Mouse (Mus musculus) myocyte (in vitro differentiated cells): ENCODE results near the gene Gm47996. TPM values are rescaled to one million over a fixed set of nuclear protein-coding genes. Genes with fewer than 3 reads are reported as not detected.
"Not testable (repeated sequence)": the region's sequence is repeated elsewhere in the genome, so short reads cannot be mapped to it uniquely, and the experiment has no call there.

Experiments
- H3K27me3 ChIP-seq: one replicate; pipeline ENCODE4 v1.6.1; 2011; ENCODE audit not compliant: control insufficient read depth, insufficient read depth, insufficient read length
- H3K36me3 ChIP-seq: one replicate; pipeline ENCODE4 v1.6.1; 2011; ENCODE audit not compliant: control insufficient read depth, insufficient read depth
- H3K4me2 ChIP-seq: one replicate; pipeline ENCODE4 v1.6.1; 2011; ENCODE audit warnings: low read depth, control low read depth
- H3K4me3 ChIP-seq: one replicate; pipeline ENCODE4 v1.5.1; 2011; ENCODE audit warnings: mild to moderate bottlenecking, control low read depth, moderate library complexity
- H3K79me2 ChIP-seq: one replicate; pipeline ENCODE4 v1.6.1; 2011; ENCODE audit not compliant: control insufficient read depth, insufficient read depth
- H3ac ChIP-seq: one replicate; pipeline ENCODE4 v1.6.1; 2011; ENCODE audit not compliant: control insufficient read depth, insufficient read length
- CEBPB ChIP-seq: IDR thresholded peaks from 2 replicates; pipeline ENCODE4 v1.6.1; 2011; ENCODE audit warnings: mild to moderate bottlenecking, moderate library complexity; ENCODE audit not compliant: poor library complexity, insufficient read depth, severe bottlenecking
- E2F4 ChIP-seq: IDR thresholded peaks from one replicate; pipeline ENCODE4 v1.6.1; 2011; ENCODE audit warnings: mild to moderate bottlenecking, control low read depth, moderate library complexity; ENCODE audit not compliant: insufficient read depth
- MAX ChIP-seq: IDR thresholded peaks from one replicate; pipeline ENCODE4 v1.6.1; 2011; ENCODE audit warnings: low read depth, mild to moderate bottlenecking, control low read depth
- MYOD1 ChIP-seq, 3 experiments: IDR thresholded peaks; one replicate each; pipeline ENCODE4 v1.6.1; 2011; ENCODE audit warnings: control low read depth in 2 of 3, low read depth in 2 of 3, mild to moderate bottlenecking in 2 of 3, moderate library complexity in 1 of 3; ENCODE audit not compliant: insufficient read length in 2 of 3, control insufficient read depth in 1 of 3
- MYOG ChIP-seq, 3 experiments: IDR thresholded peaks; one replicate each; pipeline ENCODE4 v1.6.1; 2011; ENCODE audit warnings: control low read depth in 2 of 3, low read depth in 2 of 3, mild to moderate bottlenecking in 2 of 3; ENCODE audit not compliant: insufficient read length in 2 of 3, control insufficient read depth in 1 of 3, insufficient read depth in 1 of 3
- POLR2A ChIP-seq: IDR thresholded peaks from one replicate; pipeline ENCODE4 v1.6.1; 2011; ENCODE audit warnings: low read depth, mild to moderate bottlenecking, control low read depth, moderate library complexity; ENCODE audit not compliant: insufficient read length
- POLR2AphosphoS2 ChIP-seq: IDR thresholded peaks from one replicate; pipeline ENCODE4 v1.6.1; 2011; ENCODE audit warnings: low read depth, control low read depth; ENCODE audit not compliant: insufficient read length
- SRF ChIP-seq: IDR thresholded peaks from one replicate; pipeline ENCODE4 v1.6.1; 2011; ENCODE audit warnings: low read depth; ENCODE audit not compliant: control insufficient read depth, insufficient read length
- TCF12 ChIP-seq: IDR thresholded peaks from one replicate; pipeline ENCODE4 v1.6.1; 2011; ENCODE audit warnings: mild to moderate bottlenecking, control low read depth; ENCODE audit not compliant: poor library complexity, insufficient read depth, severe bottlenecking
- TCF3 ChIP-seq: IDR thresholded peaks from one replicate; pipeline ENCODE4 v1.6.1; 2011; ENCODE audit warnings: low read depth, control low read depth; ENCODE audit not compliant: insufficient read length
- USF1 ChIP-seq: IDR thresholded peaks from one replicate; pipeline ENCODE4 v1.6.1; 2011; ENCODE audit warnings: low read depth, mild to moderate bottlenecking, control low read depth, moderate library complexity
- polyA plus RNA-seq: library from polyadenylated mRNA; unstranded; fragments of >200 nt; fragmentation: generic; extraction: Trizol; gene quantifications from one replicate; pipeline ENCODE4 v1.2.1, GENCODE M21; 2012; ENCODE audit warnings: missing spikeins

Gm47996 gene
- polyA plus RNA-seq, 1 experiment, result 0.14 TPM

DNA sequence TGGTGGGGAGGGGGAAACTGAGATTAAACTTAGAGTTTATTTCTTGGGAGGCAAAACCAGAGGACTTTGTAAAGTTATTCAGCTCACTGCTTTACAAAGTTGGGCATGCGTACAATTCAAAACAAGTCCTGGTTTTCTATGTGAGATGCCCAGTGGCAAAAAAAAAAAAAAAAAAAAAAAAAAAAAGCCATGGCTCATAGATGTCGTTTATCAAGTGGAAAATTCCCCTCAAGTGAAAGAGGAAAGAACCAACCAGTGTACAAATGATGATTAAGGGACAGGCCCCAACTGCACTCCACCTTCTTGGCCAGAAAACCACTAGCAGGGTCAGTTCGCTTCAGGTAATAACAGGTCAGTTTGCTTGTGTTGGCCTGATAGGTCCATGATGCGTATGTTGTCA lies 21.5 kb upstream of the Gm47996 start:
- no peak overlapping the region for H3K4me2 ChIP-seq
- no peak overlapping the region for H3ac ChIP-seq
- no peak overlapping the region for H3K4me3 ChIP-seq
- no peak for TF ChIP-seq POLR2AphosphoS2
- TF ChIP-seq MYOD1 (IDR thresholded peaks at IDR 0.05; ENCODE audit: control insufficient read depth in 1 of 3, insufficient read length in 2 of 3, low read depth in 2 of 3), result no peak
- TF ChIP-seq MAX, result no peak
- no peak for TF ChIP-seq TCF12
- no peak for TF ChIP-seq USF1
- TF ChIP-seq POLR2A, result no peak
- TF ChIP-seq TCF3, result no peak
- no peak for TF ChIP-seq SRF
- no peak for TF ChIP-seq E2F4
- no peak for TF ChIP-seq MYOG (IDR thresholded peaks at IDR 0.05; ENCODE audit: control insufficient read depth in 1 of 3, insufficient read depth in 1 of 3, insufficient read length in 2 of 3, low read depth in 2 of 3)
- TF ChIP-seq CEBPB, result no peak
- no peaks in the 10 kb centered on the region for H3K27me3 ChIP-seq
- no peaks in the 10 kb centered on the region for H3K79me2 ChIP-seq
- no peaks in the 10 kb centered on the region for H3K36me3 ChIP-seq

DNA sequence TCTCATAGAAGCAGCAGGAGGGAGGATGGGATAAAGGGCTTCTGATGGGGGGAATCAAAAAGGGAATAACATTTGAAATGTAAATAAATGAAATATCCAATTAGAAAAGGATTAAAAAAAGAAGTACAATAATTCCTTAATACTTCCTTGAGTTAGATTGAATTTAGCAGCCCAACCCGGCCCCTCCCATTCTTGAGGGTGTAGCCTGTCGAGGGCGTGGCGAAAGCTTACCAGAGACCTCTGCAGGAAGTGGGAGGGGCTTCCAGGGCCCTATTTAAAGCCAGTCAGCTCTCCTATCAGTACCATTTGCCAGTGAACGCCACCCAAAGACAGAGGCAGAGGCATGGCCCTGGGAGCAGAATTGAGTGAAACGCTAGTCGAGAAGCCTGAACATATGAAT lies 17.9 kb upstream of the Gm47996 start, which contains the start of gene Gm8947:
TSS of gene Gm8947 (plus strand) at position 302 of the 400 bp plus-strand sequence.
- not testable (repeated sequence) for H3K27me3 ChIP-seq, H3K36me3 ChIP-seq, H3K4me3 ChIP-seq, H3ac ChIP-seq, H3K79me2 ChIP-seq, H3K4me2 ChIP-seq

DNA sequence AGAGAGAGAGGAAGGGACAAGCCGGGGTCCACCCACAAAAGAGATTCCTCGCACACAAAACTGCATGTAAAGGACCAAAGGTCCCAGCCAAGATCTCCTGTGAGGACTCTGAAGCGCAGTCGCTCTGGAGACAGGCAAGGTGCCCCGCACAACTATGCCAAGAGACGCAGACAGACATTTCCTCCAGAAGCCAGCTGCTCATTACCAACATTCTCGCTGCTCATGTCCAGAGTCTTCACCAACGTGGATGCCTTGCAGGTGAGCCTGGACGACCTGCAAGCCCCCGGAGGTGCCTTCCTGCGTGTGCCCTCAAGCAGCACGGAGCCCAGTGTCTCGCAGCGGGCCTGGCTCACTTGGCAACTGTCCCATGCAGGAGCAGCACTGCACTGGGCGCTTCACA lies 17.2 kb upstream of the Gm47996 start:
- H3K27me3 ChIP-seq, result not testable (repeated sequence)

DNA sequence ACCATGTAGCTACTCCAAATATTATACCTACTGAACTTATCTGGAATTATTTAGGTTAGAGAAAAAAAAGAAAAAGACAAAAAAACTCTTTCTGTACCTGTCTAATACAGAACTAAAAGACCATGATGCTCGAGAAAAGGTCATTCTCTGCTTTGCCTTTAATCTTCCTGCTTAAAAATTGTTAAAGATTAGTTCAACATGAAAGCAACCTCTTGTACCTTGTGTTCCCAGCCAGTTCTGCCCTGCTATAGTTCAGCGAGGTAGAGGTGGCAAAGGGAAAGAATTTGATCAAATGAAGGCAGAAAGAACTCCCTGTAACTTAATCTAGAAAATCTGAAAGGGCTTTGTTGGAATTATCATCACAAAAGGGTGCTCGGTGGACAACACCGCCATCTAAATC lies 13.9 kb upstream of the Gm47996 start:
- not testable (repeated sequence) for H3K36me3 ChIP-seq, H3K27me3 ChIP-seq

More for the DNA sequence above, 17.2 kb upstream of the Gm47996 start:
- H3K4me3 ChIP-seq, H3K79me2 ChIP-seq, H3ac ChIP-seq, H3K36me3 ChIP-seq, H3K4me2 ChIP-seq: not testable (repeated sequence)

DNA sequence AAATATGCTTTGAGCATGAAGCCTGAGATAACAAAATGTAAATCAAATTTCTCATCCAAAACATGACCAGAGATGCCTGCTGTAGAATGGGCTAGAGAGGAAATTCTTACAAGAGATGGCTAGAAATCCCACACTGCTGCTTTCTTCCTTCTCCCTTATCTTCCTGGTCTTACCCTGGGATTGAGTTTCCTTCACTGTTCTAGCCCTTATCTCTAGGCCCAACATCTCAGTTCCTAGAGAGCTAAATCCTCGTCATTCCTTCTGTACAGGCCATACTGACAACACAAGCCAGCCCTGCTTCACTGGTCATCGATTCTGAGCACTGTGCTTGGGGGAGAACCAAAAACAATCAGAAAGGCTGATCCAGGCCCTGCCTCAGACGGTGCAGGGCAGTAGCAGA lies 13.2 kb upstream of the Gm47996 start:
- H3K4me3 ChIP-seq, result not testable (repeated sequence)

More for the DNA sequence above, 13.9 kb upstream of the Gm47996 start:
- H3K4me3 ChIP-seq, H3K4me2 ChIP-seq, H3K79me2 ChIP-seq, H3ac ChIP-seq: not testable (repeated sequence)

DNA sequence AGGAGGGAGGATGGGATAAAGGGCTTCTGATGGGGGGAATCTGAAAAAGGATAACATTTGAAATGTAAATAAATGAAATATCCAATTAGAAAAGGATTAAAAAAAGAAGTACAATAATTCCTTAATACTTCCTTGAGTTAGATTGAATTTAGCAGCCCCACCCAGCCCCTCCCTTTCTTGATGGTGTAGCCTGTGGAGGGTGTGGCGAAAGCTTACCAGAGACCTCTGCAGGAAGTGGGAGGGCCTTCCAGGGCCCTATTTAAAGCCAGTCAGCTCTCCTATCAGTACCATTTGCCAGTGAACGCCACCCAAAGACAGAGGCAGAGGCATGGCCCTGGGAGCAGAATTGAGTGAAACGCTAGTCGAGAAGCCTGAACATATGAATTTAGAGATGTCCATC lies 11.8 kb upstream of the Gm47996 start, which contains the start of gene Gm47995:
TSS of gene Gm47995 (plus strand) at position 329 of the 400 bp plus-strand sequence.
- H3K27me3 ChIP-seq, H3ac ChIP-seq, H3K4me2 ChIP-seq, H3K4me3 ChIP-seq, H3K36me3 ChIP-seq, H3K79me2 ChIP-seq: not testable (repeated sequence)

More for the DNA sequence above, 13.2 kb upstream of the Gm47996 start:
- H3K36me3 ChIP-seq, H3K27me3 ChIP-seq, H3K4me2 ChIP-seq, H3K79me2 ChIP-seq, H3ac ChIP-seq: not testable (repeated sequence)

DNA sequence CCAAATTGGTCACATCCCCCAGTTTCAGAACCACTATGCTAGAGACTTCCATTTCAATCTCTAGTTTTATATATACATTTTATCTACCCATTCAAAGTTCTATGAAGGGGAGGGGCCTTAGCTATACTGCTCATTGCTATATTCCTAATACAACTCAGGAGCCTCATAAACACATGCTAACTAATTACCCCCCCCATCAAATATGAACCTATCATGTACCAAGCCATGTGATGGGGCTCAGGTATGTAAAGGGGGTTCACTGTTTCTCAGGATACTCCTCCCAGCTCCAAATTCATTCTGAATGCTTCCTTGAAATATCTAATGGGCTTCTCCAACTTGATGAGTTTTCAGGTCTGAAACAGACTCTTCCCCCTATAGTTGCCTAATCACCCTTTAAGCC lies 9.3 kb upstream of the Gm47996 start:
- H3K4me3 ChIP-seq, H3ac ChIP-seq, H3K79me2 ChIP-seq, H3K4me2 ChIP-seq, H3K36me3 ChIP-seq, H3K27me3 ChIP-seq: not testable (repeated sequence)

DNA sequence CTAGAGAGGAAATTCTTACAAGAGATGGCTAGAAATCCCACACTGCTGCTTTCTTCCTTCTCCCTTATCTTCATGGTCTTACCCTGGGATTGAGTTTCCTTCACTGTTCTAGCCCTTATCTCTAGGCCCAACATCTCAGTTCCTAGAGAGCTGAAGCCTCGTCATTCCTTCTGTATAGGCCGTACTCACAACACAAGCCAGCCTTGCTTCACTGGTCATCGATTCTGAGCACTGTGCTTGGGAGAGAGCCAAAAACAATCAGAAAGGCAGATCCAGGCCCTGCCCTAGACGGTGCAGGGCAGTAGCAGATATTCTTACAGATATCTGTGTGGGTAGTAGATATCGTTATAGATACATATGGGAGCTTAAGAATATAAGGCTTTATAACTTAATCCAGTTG lies 7.2 kb upstream of the Gm47996 start:
- not testable (repeated sequence) for H3K79me2 ChIP-seq, H3K36me3 ChIP-seq, H3K4me3 ChIP-seq, H3K4me2 ChIP-seq, H3K27me3 ChIP-seq, H3ac ChIP-seq

DNA sequence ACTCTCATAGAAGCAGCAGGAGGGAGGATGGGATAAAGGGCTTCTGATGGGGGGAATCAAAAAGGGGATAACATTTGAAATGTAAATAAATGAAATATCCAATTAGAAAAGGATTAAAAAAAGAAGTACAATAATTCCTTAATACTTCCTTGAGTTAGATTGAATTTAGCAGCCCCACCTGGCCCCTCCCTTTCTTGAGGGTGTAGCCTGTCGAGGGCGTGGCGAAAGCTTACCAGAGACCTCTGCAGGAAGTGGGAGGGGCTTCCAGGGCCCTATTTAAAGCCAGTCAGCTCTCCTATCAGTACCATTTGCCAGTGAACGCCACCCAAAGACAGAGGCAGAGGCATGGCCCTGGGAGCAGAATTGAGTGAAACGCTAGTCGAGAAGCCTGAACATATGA lies 6.1 kb upstream of the Gm47996 start, which contains the start of gene 3110040M04Rik:
TSS of gene 3110040M04Rik (plus strand) at position 304 of the 400 bp plus-strand sequence.
- not testable (repeated sequence) for H3K4me2 ChIP-seq, H3K27me3 ChIP-seq, H3K79me2 ChIP-seq, H3K36me3 ChIP-seq, H3ac ChIP-seq, H3K4me3 ChIP-seq

DNA sequence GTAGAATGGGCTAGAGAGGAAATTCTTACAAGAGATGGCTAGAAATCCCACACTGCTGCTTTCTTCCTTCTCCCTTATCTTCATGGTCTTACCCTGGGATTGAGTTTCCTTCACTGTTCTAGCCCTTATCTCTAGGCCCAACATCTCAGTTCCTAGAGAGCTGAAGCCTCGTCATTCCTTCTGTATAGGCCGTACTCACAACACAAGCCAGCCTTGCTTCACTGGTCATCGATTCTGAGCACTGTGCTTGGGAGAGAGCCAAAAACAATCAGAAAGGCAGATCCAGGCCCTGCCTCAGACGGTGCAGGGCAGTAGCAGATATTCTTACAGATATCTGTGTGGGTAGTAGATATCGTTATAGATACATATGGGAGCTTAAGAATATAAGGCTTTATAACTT lies 1.4 kb upstream of the Gm47996 start:
- H3ac ChIP-seq, H3K4me3 ChIP-seq, H3K4me2 ChIP-seq, H3K27me3 ChIP-seq, H3K36me3 ChIP-seq, H3K79me2 ChIP-seq: not testable (repeated sequence)

DNA sequence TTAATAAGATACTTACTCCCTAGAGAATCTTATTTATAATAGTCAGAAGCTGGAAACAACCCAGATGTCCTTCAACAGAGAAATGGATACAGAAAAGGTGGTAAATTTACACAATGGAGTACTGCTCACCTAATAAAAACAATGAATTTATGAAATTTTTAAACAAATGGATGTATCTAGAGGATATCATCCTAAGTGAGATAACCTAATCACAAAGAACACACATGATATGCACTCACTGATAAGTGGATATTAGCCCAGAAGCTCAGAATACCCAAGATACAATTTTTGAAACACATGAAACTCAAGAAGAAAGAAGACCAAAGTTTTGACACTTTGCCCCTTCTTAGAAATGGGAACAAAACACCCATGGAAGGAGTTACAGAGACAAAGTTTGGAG lies 987 bp upstream of the Gm47996 start:
- H3K27me3 ChIP-seq, H3K4me3 ChIP-seq, H3K36me3 ChIP-seq, H3ac ChIP-seq, H3K4me2 ChIP-seq, H3K79me2 ChIP-seq: not testable (repeated sequence)
